ENCODE assay signal across 8 mouse cellular contexts in genomic region chr16:91169829-91170228, GRCm38 (mm10). TPM values are rescaled to one million over a fixed set of nuclear protein-coding genes. Genes with fewer than 3 reads are reported as not detected.
DNase-seq lines count a peak whose midpoint lies in the region; ATAC-seq and TF ChIP-seq lines count a peak whose summit lies in the region.

No protein-coding gene starts in this region.

- H3K36me3 ChIP-seq in hindbrain, postnatal 0 days (ENCODE audit: insufficient read depth, low read length) = no peaks in the 10 kb centered on the region

- no peaks in the 10 kb centered on the region for H3K9me3 ChIP-seq in hindbrain, postnatal 0 days (ENCODE audit: low read length)

- peak overlapping the region; percentile 12; the same call in 1 of the 2 replicates for H3K4me3 ChIP-seq in embryonic fibroblast, embryonic 13.5 days (ENCODE audit: insufficient read depth, low read length)
- H3K4me3 ChIP-seq in hindbrain, postnatal 0 days (ENCODE audit: low read length) = peak overlapping the region; percentile 18

- under 1% methylated on average over 16 of the region's 16 CpGs for WGBS in hindbrain, postnatal 0 days

- no peak overlapping the region for H3K9ac ChIP-seq in hindbrain, postnatal 0 days (replicated peaks; ENCODE audit: low read length)

- H3K27ac ChIP-seq in embryonic fibroblast, embryonic 13.5 days (ENCODE audit: insufficient read depth, low read length) = no peak overlapping the region
- no peak overlapping the region for H3K27ac ChIP-seq in hindbrain, postnatal 0 days

- TF ChIP-seq POLR2A in brain, embryonic 14.5 days (IDR thresholded peaks at IDR 0.05; ENCODE audit: borderline replicate concordance, extremely low read depth, insufficient read depth, insufficient read length, poor library complexity, severe bottlenecking) = no peak
- TF ChIP-seq POLR2A in embryonic fibroblast, embryonic 13.5 days (IDR thresholded peaks at IDR 0.05; ENCODE audit: low read depth, low read length) = no peak

- no peak for ATAC-seq in hindbrain, postnatal 0 days
- peak; percentile 64 for ATAC-seq in megakaryocyte progenitor cell, adult 5-6 weeks (replicated peaks; ENCODE audit: poor library complexity)
- ATAC-seq in cerebellum, adult (ENCODE audit: insufficient number of reproducible peaks, low FRiP score, low TSS enrichment) = no peak

- H3K4me2 ChIP-seq in hindbrain, postnatal 0 days (ENCODE audit: low read depth, low read length) = peak overlapping the region; percentile 50

- TF ChIP-seq CTCF in brain, embryonic 14.5 days (IDR thresholded peaks at IDR 0.05; ENCODE audit: borderline replicate concordance, extremely low read depth, insufficient read depth, insufficient read length) = no peak
- no peak for TF ChIP-seq CTCF in embryonic fibroblast, embryonic 13.5 days (IDR thresholded peaks at IDR 0.05; ENCODE audit: borderline replicate concordance, insufficient read depth, low read length)
- TF ChIP-seq CTCF in hindbrain, postnatal 0 days (IDR thresholded peaks at IDR 0.05; ENCODE audit: low read depth) = no peak

- H3K27me3 ChIP-seq in hindbrain, postnatal 0 days (ENCODE audit: insufficient read depth, low read length) = peaks cover 28% of the 10 kb centered on the region

- peak; percentile 53 for DNase-seq in brain, embryonic 14.5 days (ENCODE audit: low read depth)
- peak; percentile 19 for DNase-seq in hindbrain, postnatal 0 days (ENCODE audit: low spot score)
- DNase-seq in cerebellum, adult 11 months = no peak
- DNase-seq in thymus, postnatal 10 days (ENCODE audit: low spot score in 2 of 2) = no peak
- DNase-seq in urinary bladder, postnatal 10 days (ENCODE audit: low spot score) = no peak

- H3K4me1 ChIP-seq in embryonic fibroblast, embryonic 13.5 days (ENCODE audit: control insufficient read depth, insufficient read depth, low read length) = no peaks in the 10 kb centered on the region; the same call in 1 of the 2 replicates
- no peaks in the 10 kb centered on the region for H3K4me1 ChIP-seq in hindbrain, postnatal 0 days (ENCODE audit: insufficient read depth, low read length)

RNA-seq across cellular contexts. Expression of gene Olig2, which starts 55.4 kb away (rescaled TPM):
- 25.1 and 26.7 TPM in 2 replicates for polyA plus RNA-seq in brain, embryonic 14.5 days (2012; rRNA removed)
- polyA plus RNA-seq in embryonic fibroblast, embryonic 13.5 days (2011; ENCODE audit: insufficient read length, low read depth, missing spikeins) = 0.21 TPM in 1 of 2 replicates, not detected in the other
- 58.7 and 66.3 TPM in 2 replicates for total RNA-seq in hindbrain, postnatal 0 days (2014; rRNA removed)
- polyA plus RNA-seq in hindbrain, postnatal 0 days (2015; fragmentation: Nextera tagmentation; extraction: Ambion mirVana) = 16.0 and 17.3 TPM in 2 replicates
- not detected in 2 replicates for total RNA-seq in megakaryocyte progenitor cell, adult 5-6 weeks (2015)
- not detected in 2 replicates for total RNA-seq in megakaryocyte progenitor cell, adult 5-6 weeks (2017)

Comparison
In these comparisons a context has a peak if more than half of its experiments do, and no peak if none do; other contexts are left out.
1. DNase-seq: peak in brain, embryonic 14.5 days (single experiment) and hindbrain, postnatal 0 days (single experiment); none in cerebellum, adult 11 months (single experiment), thymus, postnatal 10 days (0 of 2) and urinary bladder, postnatal 10 days (single experiment).
2. RNA of gene Olig2, which starts 55.4 kb away (polyA plus RNA-seq): 25.1 to 26.7 TPM in brain, embryonic 14.5 days and 16.0 to 17.3 TPM in hindbrain, postnatal 0 days; 0.21 TPM in embryonic fibroblast, embryonic 13.5 days; every median in the first group is over 10 times any median in the second.